Mouse (Mus musculus) G1E (cell line): ENCODE data around the gene Slit1. TPM values are rescaled to one million over a fixed set of nuclear protein-coding genes. Genes with fewer than 3 reads are reported as not detected.

Source experiments
- ATAC-seq: 2 replicates; pipeline ENCODE4 v1.8.0; 2016; ENCODE audit warnings: mild to moderate bottlenecking; ENCODE audit not compliant: insufficient number of reproducible peaks, poor library complexity, low FRiP score, severe bottlenecking; ENCODE audit errors: extremely low read depth
- DNase-seq: peaks from one replicate; pipeline ENCODE4 v3.0.0; 2012; ENCODE audit warnings: low spot score
- H3K27me3 ChIP-seq: 2 replicates; pipeline ENCODE4 v1.6.1; 2012; ENCODE audit warnings: mild to moderate bottlenecking, low read length, inconsistent platforms; ENCODE audit not compliant: insufficient read depth
- H3K36me3 ChIP-seq: replicated peaks from 2 replicates; pipeline ENCODE3; 2012; ENCODE audit warnings: mild to moderate bottlenecking, inconsistent platforms
- H3K4me1 ChIP-seq: 2 replicates; pipeline ENCODE4 v1.6.1; 2012; ENCODE audit warnings: low read depth, low read length, inconsistent platforms, mixed read lengths; ENCODE audit not compliant: insufficient read depth
- H3K4me3 ChIP-seq: 2 replicates; pipeline ENCODE4 v1.5.1; 2012; ENCODE audit warnings: low read depth, mild to moderate bottlenecking, inconsistent platforms, low read length, moderate library complexity, mixed read lengths
- H3K9me3 ChIP-seq: replicated peaks from 2 replicates; pipeline ENCODE4 v1.6.1; 2012; ENCODE audit warnings: inconsistent platforms
- CTCF ChIP-seq: IDR thresholded peaks from 2 replicates; pipeline ENCODE4 v1.5.1; 2012; ENCODE audit warnings: low read depth, low read length, inconsistent platforms, mixed read lengths
- GATA1 ChIP-seq: IDR thresholded peaks from 2 replicates; pipeline ENCODE4 v1.6.1; 2012; ENCODE audit warnings: borderline replicate concordance, low read length, inconsistent platforms, mixed read lengths
- GATA2 ChIP-seq: IDR thresholded peaks from 2 replicates; pipeline ENCODE4 v1.6.1; 2012; ENCODE audit warnings: low read depth, low read length, inconsistent platforms, borderline replicate concordance
- POLR2AphosphoS5 ChIP-seq: IDR thresholded peaks from 2 replicates; pipeline ENCODE4 v1.6.1; 2012; ENCODE audit warnings: low read depth, low read length, inconsistent platforms; ENCODE audit not compliant: insufficient replicate concordance
- TAL1 ChIP-seq: conservative IDR thresholded peaks from 2 replicates; pipeline ENCODE4 v1.6.1; 2012; ENCODE audit warnings: low read depth, low read length, inconsistent platforms, mixed read lengths
- polyA plus RNA-seq: library from polyadenylated mRNA; stranded (reverse); fragments of >175 nt; gene quantifications from 2 replicates; pipeline ENCODE4 v1.2.3, GENCODE M21; 2012
- total RNA-seq, 2 experiments: library from RNA; stranded (forward) in 1 of 2; stranded (reverse) in 1 of 2; fragments of 200-1000 nt in 1 of 2; fragments of >200 nt in 1 of 2; fragmentation: Nextera tagmentation in 1 of 2; gene quantifications; 2 replicates each; pipeline ENCODE4 v1.2.3; 2014 to 2017

The Slit1 gene
- total and polyA plus RNA-seq, 3 experiments: 0.04 to 0.11 TPM; not detected in 1

- no peak for DNase-seq
- H3K36me3 ChIP-seq: no peaks in the 10 kb centered on the region
- no peak overlapping the region for H3K4me3 ChIP-seq
- TF ChIP-seq GATA1: no peak
- no peak for TF ChIP-seq TAL1
- no peak for TF ChIP-seq CTCF
- TF ChIP-seq POLR2AphosphoS5: no peak
- no peak for TF ChIP-seq GATA2
- H3K27me3 ChIP-seq: peaks cover 12% of the 10 kb centered on the region
- H3K9me3 ChIP-seq: no peaks in the 10 kb centered on the region
- ATAC-seq: no peak
- H3K4me1 ChIP-seq: no peaks in the 10 kb centered on the region
Observed at GRCm38 (mm10) chr19:41706094-41706828, 37.2 kb downstream of the Slit1 start.

DNA sequence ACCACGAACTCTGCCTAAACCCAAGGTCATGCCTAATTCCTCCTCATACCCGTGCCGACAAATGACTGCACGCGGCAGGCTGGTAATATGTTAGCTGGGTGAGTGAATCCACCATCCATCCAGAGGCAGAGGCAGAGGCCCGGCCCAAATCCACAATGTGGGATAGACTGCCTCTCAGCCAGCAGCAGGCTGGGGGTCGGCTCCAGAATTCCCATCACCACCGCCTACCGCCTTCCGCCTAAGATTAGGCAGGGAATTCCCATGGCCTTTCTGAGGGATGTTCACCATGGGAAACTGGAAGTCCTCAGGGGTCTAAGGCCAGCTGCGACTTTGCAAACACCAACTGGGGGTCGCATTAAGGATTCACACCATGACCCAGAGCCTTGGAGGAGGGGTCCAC is 38.0 kb downstream of the Slit1 start:
- Histone ChIP-seq H3K36me3 (no peaks in the 10 kb centered on the region), H3K4me3 (no peak overlapping the region), H3K27me3 (peaks cover 12% of the 10 kb centered on the region), H3K9me3 (no peaks in the 10 kb centered on the region), H3K4me1 (no peaks in the 10 kb centered on the region)
- ATAC-seq (no peak), DNase-seq (no peak)
- TF ChIP-seq POLR2AphosphoS5 (no peak), GATA2 (no peak), GATA1 (no peak), CTCF (no peak), TAL1 (no peak)

DNA sequence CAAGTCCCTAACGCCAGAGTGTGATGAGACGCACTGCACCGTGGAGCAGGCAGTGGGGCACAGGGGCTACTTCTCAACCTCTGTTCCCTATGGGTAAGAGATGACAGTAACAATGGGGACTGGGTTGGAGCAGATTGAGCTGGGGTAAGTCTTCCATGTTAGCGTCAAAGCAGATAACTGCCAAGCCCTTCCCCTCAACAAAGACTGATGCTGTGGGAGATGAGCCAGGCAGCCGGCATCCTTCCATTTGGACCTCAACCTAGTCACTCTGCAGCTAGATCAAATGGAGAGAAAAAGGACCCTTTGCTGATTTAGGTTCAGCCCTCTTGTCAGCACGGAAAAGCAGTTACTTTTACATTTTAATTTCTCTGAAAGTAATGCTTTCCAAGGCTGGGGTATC is 40.8 kb downstream of the Slit1 start:
- DNase-seq (no peak), ATAC-seq (no peak)
- no peaks in the 10 kb centered on the region for H3K4me1 ChIP-seq
- H3K4me3 ChIP-seq: no peak overlapping the region
- H3K9me3 ChIP-seq: no peaks in the 10 kb centered on the region
- TF ChIP-seq CTCF (no peak), POLR2AphosphoS5 (no peak), GATA2 (no peak), GATA1 (no peak), TAL1 (no peak)
- H3K27me3 ChIP-seq: peaks cover 14% of the 10 kb centered on the region
- no peaks in the 10 kb centered on the region for H3K36me3 ChIP-seq

DNA sequence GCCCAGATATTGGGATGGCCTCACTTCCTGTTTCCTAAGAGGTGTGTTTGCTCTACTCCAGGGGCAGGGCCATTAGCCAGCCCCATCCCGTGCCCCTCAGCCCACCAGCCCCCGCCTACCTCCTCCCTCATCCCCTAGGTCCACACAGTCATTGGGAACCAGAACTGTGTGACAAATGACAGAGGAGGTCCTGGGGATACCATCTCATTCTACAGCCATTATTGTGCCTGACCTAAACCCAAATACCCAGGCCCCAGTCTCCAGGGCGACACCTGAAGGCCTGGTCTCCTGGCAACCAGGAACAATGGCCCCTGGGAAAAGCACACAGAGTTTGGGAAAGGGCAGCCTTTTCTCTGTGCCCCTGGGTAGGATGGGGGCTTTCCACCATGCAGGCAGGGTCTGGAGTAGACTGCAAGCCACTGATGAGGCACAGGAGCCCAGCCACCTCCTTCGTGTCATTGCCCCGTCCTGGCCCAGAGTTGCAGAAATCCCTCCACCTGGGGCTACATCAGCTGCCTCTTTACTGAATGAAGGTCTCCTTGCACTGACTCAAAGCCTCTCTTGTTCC is 44.5 kb downstream of the Slit1 start:
- H3K36me3 ChIP-seq: no peaks in the 10 kb centered on the region
- no peaks in the 10 kb centered on the region for H3K4me1 ChIP-seq
- no peaks in the 10 kb centered on the region for H3K9me3 ChIP-seq
- H3K27me3 ChIP-seq: peaks cover 12% of the 10 kb centered on the region; the same call in 1 of the 2 replicates
- H3K4me3 ChIP-seq: no peak overlapping the region
- no peak for DNase-seq
- no peak for TF ChIP-seq TAL1
- TF ChIP-seq GATA1: no peak
- no peak for ATAC-seq

DNA sequence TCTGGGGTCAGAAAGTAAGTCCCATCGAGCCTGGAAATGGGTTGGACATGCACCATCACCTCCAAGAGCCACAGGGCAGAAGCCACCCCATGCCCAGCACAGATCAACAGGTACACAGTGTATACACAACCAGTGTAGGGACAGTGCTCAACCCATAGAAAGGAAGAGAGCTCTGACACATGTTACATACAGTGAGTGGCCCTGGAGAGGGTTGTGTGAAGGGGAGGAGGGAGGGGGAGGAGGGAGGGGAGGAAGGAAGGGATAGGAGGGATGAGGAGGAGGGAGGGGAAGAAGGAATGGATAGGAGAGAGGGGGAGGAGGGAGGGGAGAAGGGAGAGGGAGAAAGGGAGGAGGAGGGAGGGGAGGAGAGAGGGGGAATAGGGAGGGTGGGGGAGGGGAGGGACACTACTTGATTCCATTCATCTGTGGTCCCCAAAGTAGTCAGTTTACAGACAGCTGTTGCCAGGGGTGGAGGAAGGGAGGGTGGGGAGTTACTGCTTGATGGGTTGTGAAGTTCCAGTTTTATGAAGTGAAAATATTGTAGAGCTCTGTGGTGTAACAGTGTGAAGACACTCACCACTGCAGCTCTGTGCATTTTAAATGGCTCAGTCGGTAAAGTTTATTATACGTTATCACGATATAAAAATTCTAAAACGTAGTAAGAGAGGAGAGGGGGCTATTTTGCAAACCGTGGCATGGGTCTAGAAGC is 45.5 kb downstream of the Slit1 start:
- TF ChIP-seq POLR2AphosphoS5 (no peak), CTCF (no peak), TAL1 (no peak), GATA1 (no peak), GATA2 (no peak)
- Histone ChIP-seq H3K4me3 (no peak overlapping the region), H3K4me1 (no peaks in the 10 kb centered on the region), H3K9me3 (no peaks in the 10 kb centered on the region), H3K27me3 (peaks cover 12% of the 10 kb centered on the region), H3K36me3 (no peaks in the 10 kb centered on the region)
- DNase-seq: no peak
- no peak for ATAC-seq

DNA sequence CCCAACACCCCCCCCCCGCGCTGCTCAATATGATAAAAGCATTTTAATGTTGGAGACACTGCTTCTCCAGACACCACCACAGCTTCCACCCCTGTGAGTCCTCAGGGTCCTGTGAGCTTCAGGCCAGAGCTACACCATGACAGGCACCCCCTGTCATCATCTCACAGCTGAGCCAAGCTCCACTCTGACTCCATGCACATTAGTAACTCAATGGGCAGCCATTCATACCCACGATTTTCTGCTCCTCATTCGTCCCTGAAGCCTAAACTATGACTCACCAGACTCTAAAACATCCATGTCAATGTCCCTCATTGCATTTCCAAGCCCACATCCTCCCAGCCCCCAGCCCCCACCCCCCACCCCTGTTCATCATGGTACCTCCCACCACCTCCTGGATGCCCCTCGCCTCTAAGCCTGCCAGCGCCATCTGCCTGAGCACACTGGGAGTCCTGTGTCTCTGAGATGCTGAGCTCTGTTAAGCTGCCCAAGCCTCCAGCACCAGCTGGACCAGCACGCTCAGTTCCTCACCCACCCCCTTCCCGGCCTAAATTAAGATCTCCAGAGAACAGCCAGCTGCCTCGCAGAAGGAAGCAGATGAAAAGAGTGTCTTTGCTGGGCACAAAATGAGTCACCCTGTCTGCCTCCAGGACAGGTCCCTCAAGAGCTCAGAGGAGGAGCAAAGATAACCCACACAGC is 46.2 kb downstream of the Slit1 start:
- ATAC-seq (no peak), DNase-seq (no peak)
- H3K9me3 ChIP-seq: no peaks in the 10 kb centered on the region
- H3K4me3 ChIP-seq: no peak overlapping the region
- H3K4me1 ChIP-seq: no peaks in the 10 kb centered on the region
- TF ChIP-seq POLR2AphosphoS5 (no peak), CTCF (no peak), TAL1 (no peak), GATA1 (no peak), GATA2 (no peak)
- no peaks in the 10 kb centered on the region for H3K36me3 ChIP-seq
- H3K27me3 ChIP-seq: peaks cover 12% of the 10 kb centered on the region
